Mouse (Mus musculus) myocyte (in vitro differentiated cells): Measurements from ENCODE around the gene Gm21992. TPM values are rescaled to one million over a fixed set of nuclear protein-coding genes. Genes with fewer than 3 reads are reported as not detected.

Experiments used
- H3K27me3 ChIP-seq: one replicate; pipeline ENCODE4 v1.6.1; 2011; ENCODE audit not compliant: control insufficient read depth, insufficient read depth, insufficient read length
- H3K36me3 ChIP-seq: one replicate; pipeline ENCODE4 v1.6.1; 2011; ENCODE audit not compliant: control insufficient read depth, insufficient read depth
- H3K4me2 ChIP-seq: one replicate; pipeline ENCODE4 v1.6.1; 2011; ENCODE audit warnings: low read depth, control low read depth
- H3K4me3 ChIP-seq: one replicate; pipeline ENCODE4 v1.5.1; 2011; ENCODE audit warnings: mild to moderate bottlenecking, control low read depth, moderate library complexity
- H3K79me2 ChIP-seq: one replicate; pipeline ENCODE4 v1.6.1; 2011; ENCODE audit not compliant: control insufficient read depth, insufficient read depth
- H3ac ChIP-seq: one replicate; pipeline ENCODE4 v1.6.1; 2011; ENCODE audit not compliant: control insufficient read depth, insufficient read length
- CEBPB ChIP-seq: IDR thresholded peaks from 2 replicates; pipeline ENCODE4 v1.6.1; 2011; ENCODE audit warnings: mild to moderate bottlenecking, moderate library complexity; ENCODE audit not compliant: poor library complexity, insufficient read depth, severe bottlenecking
- E2F4 ChIP-seq: IDR thresholded peaks from one replicate; pipeline ENCODE4 v1.6.1; 2011; ENCODE audit warnings: mild to moderate bottlenecking, control low read depth, moderate library complexity; ENCODE audit not compliant: insufficient read depth
- MAX ChIP-seq: IDR thresholded peaks from one replicate; pipeline ENCODE4 v1.6.1; 2011; ENCODE audit warnings: low read depth, mild to moderate bottlenecking, control low read depth
- MYOD1 ChIP-seq, 3 experiments: IDR thresholded peaks; one replicate each; pipeline ENCODE4 v1.6.1; 2011; ENCODE audit warnings: control low read depth in 2 of 3, low read depth in 2 of 3, mild to moderate bottlenecking in 2 of 3, moderate library complexity in 1 of 3; ENCODE audit not compliant: insufficient read length in 2 of 3, control insufficient read depth in 1 of 3
- MYOG ChIP-seq, 3 experiments: IDR thresholded peaks; one replicate each; pipeline ENCODE4 v1.6.1; 2011; ENCODE audit warnings: control low read depth in 2 of 3, low read depth in 2 of 3, mild to moderate bottlenecking in 2 of 3; ENCODE audit not compliant: insufficient read length in 2 of 3, control insufficient read depth in 1 of 3, insufficient read depth in 1 of 3
- POLR2A ChIP-seq: IDR thresholded peaks from one replicate; pipeline ENCODE4 v1.6.1; 2011; ENCODE audit warnings: low read depth, mild to moderate bottlenecking, control low read depth, moderate library complexity; ENCODE audit not compliant: insufficient read length
- POLR2AphosphoS2 ChIP-seq: IDR thresholded peaks from one replicate; pipeline ENCODE4 v1.6.1; 2011; ENCODE audit warnings: low read depth, control low read depth; ENCODE audit not compliant: insufficient read length
- REST ChIP-seq: IDR thresholded peaks from one replicate; pipeline ENCODE4 v1.6.1; 2011; ENCODE audit warnings: mild to moderate bottlenecking, control low read depth, moderate library complexity; ENCODE audit not compliant: insufficient read depth, insufficient read length
- SRF ChIP-seq: IDR thresholded peaks from one replicate; pipeline ENCODE4 v1.6.1; 2011; ENCODE audit warnings: low read depth; ENCODE audit not compliant: control insufficient read depth, insufficient read length
- TCF12 ChIP-seq: IDR thresholded peaks from one replicate; pipeline ENCODE4 v1.6.1; 2011; ENCODE audit warnings: mild to moderate bottlenecking, control low read depth; ENCODE audit not compliant: poor library complexity, insufficient read depth, severe bottlenecking
- TCF3 ChIP-seq: IDR thresholded peaks from one replicate; pipeline ENCODE4 v1.6.1; 2011; ENCODE audit warnings: low read depth, control low read depth; ENCODE audit not compliant: insufficient read length
- USF1 ChIP-seq: IDR thresholded peaks from one replicate; pipeline ENCODE4 v1.6.1; 2011; ENCODE audit warnings: low read depth, mild to moderate bottlenecking, control low read depth, moderate library complexity
- polyA plus RNA-seq: library from polyadenylated mRNA; unstranded; fragments of >200 nt; fragmentation: generic; extraction: Trizol; gene quantifications from one replicate; pipeline ENCODE4 v1.2.1, GENCODE M21; 2012; ENCODE audit warnings: missing spikeins

Gm21992 gene
- polyA plus RNA-seq, 1 experiment, result 8.1 TPM

DNA sequence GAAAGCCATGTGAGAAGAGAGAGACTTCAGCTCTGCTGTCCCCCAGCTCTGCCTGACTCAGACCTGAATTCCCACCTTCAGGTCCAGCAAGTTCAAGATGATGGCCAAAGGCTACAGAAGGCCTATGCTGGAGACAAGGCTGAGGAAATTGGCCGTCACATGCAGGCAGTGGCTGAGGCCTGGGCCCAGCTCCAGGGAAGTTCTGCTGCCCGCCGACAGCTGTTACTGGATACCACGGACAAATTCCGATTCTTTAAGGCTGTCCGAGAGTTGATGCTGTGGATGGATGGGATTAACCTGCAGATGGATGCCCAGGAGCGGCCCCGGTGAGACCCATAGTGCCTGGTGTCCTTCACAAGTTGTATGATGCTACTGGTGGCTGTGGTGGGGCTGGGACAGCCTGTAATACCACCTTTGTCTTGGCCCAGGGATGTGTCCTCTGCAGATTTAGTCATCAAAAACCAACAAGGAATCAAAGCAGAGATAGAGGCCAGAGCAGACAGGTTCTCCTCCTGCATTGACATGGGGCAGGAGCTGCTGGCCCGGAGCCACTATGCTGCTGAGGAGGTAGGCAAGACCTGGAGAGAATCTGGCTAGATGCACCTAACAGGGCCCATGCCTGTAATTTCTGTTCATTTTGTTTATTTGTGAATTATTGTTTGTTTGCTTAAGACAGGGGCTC, 63.6 kb downstream of the Gm21992 start:
- H3K4me3 ChIP-seq, result no peak overlapping the region
- H3ac ChIP-seq, result no peak overlapping the region
- H3K4me2 ChIP-seq, result no peak overlapping the region
- TF ChIP-seq MYOG (IDR thresholded peaks at IDR 0.05; ENCODE audit: control insufficient read depth in 1 of 3, insufficient read depth in 1 of 3, insufficient read length in 2 of 3, low read depth in 2 of 3) (peak in 1 of 3 experiments; percentile 67), MAX (no peak), POLR2AphosphoS2 (no peak), TCF12 (no peak), MYOD1 (IDR thresholded peaks at IDR 0.05; ENCODE audit: control insufficient read depth in 1 of 3, insufficient read length in 2 of 3, low read depth in 2 of 3) (peak in 1 of 3 experiments; percentile 27)
- H3K36me3 ChIP-seq, result no peaks in the 10 kb centered on the region
- no peaks in the 10 kb centered on the region for H3K27me3 ChIP-seq
- no peaks in the 10 kb centered on the region for H3K79me2 ChIP-seq

DNA sequence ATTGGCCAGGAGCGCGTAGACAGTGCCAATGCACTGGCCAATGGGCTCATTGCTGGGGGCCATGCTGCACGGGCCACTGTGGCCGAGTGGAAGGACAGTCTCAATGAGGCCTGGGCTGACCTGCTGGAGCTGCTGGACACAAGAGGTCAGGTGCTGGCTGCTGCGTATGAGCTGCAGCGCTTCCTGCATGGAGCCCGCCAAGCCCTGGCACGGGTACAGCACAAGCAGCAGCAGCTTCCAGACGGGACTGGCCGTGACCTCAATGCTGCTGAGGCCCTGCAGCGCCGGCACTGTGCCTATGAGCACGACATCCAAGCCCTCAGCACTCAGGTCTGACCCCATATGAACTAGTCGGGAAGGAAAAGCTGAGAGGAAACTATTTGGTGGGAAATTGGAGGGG, 64.8 kb downstream of the Gm21992 start:
- Histone ChIP-seq H3K4me3 (no peak overlapping the region), H3ac (no peak overlapping the region), H3K4me2 (no peak overlapping the region), H3K79me2 (no peaks in the 10 kb centered on the region), H3K27me3 (no peaks in the 10 kb centered on the region), H3K36me3 (no peaks in the 10 kb centered on the region)
- TF ChIP-seq CEBPB, result no peak
- TF ChIP-seq POLR2AphosphoS2, result peak; percentile 39

DNA sequence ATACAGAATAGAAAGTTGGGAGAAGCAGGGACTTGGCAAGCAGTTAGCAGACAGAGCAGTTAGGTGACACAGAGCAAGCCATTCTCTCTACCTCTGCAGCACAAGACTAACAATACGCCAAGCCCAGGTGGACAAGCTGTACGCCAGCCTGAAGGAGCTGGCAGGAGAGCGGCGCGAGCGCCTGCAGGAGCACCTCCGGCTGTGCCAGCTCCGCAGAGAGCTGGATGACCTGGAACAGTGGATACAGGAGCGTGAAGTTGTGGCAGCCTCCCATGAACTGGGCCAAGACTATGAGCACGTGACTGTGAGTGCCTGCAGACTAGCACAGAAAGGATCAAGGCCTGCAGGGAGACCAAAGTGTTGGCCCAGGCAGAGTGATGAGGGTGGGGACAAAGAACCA, 65.7 kb downstream of the Gm21992 start:
- TF ChIP-seq POLR2A (no peak), REST (no peak), USF1 (no peak), CEBPB (no peak), MYOD1 (IDR thresholded peaks at IDR 0.05; ENCODE audit: control insufficient read depth in 1 of 3, insufficient read length in 2 of 3, low read depth in 2 of 3) (no peak), TCF3 (no peak), SRF (no peak), TCF12 (no peak)
- H3ac ChIP-seq, result no peak overlapping the region
- H3K4me2 ChIP-seq, result no peak overlapping the region
- H3K79me2 ChIP-seq, result no peaks in the 10 kb centered on the region
- no peak overlapping the region for H3K4me3 ChIP-seq
- H3K27me3 ChIP-seq, result no peaks in the 10 kb centered on the region
- no peaks in the 10 kb centered on the region for H3K36me3 ChIP-seq

DNA sequence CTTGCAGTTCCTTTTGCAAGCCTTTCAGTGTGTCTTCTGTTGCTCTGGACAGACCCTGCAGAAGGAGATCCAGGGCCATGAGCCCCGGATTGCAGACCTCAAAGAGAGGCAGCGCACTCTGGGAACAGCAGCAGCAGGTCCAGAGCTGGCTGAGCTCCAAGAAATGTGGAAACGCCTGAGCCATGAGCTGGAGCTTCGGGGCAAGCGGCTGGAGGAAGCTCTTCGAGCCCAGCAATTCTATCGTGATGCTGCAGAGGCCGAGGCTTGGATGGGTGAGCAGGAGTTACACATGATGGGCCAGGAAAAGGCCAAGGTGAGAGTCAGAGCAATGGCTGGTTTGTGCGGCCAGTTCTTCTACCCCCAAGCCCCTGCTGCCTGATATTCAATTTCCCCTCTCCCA, 66.4 kb downstream of the Gm21992 start:
- TF ChIP-seq E2F4 (no peak), POLR2A (no peak), POLR2AphosphoS2 (no peak), MYOG (IDR thresholded peaks at IDR 0.05; ENCODE audit: control insufficient read depth in 1 of 3, insufficient read depth in 1 of 3, insufficient read length in 2 of 3, low read depth in 2 of 3) (no peak), TCF3 (no peak), SRF (no peak), MAX (no peak), MYOD1 (IDR thresholded peaks at IDR 0.05; ENCODE audit: control insufficient read depth in 1 of 3, insufficient read length in 2 of 3, low read depth in 2 of 3) (no peak), USF1 (no peak), CEBPB (no peak), REST (no peak), TCF12 (no peak)
- Histone ChIP-seq H3K27me3 (no peaks in the 10 kb centered on the region), H3K4me3 (no peak overlapping the region), H3K36me3 (no peaks in the 10 kb centered on the region), H3K79me2 (no peaks in the 10 kb centered on the region), H3K4me2 (no peak overlapping the region), H3ac (no peak overlapping the region)

DNA sequence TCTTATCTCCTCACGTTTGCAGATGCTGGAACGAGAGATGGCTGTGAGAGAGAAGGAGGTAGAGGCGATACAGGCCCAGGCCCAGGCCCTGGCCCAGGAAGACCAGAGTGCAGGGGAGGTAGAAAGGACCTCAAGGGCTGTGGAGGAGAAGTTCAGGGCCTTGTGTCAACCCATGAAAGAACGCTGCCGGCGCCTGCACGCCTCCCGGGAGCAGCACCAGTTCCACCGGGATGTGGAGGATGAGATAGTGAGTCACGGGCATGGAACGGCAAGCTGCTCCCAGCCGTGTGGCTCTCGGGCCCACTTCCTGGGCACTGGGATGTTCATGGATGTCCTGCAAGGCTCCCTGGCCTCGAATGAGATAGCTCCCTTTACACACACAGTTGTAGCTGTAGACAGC, 67.4 kb downstream of the Gm21992 start:
- no peak overlapping the region for H3ac ChIP-seq
- TF ChIP-seq CEBPB (no peak), USF1 (no peak), SRF (no peak), POLR2A (no peak), E2F4 (no peak)

More for the DNA sequence above, 67.4 kb downstream of the Gm21992 start:
- Histone ChIP-seq H3K36me3 (no peaks in the 10 kb centered on the region), H3K4me3 (no peak overlapping the region), H3K4me2 (no peak overlapping the region), H3K79me2 (no peaks in the 10 kb centered on the region), H3K27me3 (no peaks in the 10 kb centered on the region)
